17 mouse cellular contexts compared by ENCODE assay signal in genomic region chr11:118321971-118322370, GRCm38 (mm10). TPM values are rescaled to one million over a fixed set of nuclear protein-coding genes. Genes with fewer than 3 reads are reported as not detected.
DNase-seq lines count a peak whose midpoint lies in the region; ATAC-seq and TF ChIP-seq lines count a peak whose summit lies in the region.
"Had no signal": no experiment of that assay in that cellular context is flagged by ENCODE, and none has a peak within 500 bp of the region (broad histone marks: within the 10 kb centered on the region; RNA-seq: fewer than 3 reads in every experiment).

No protein-coding gene starts in this region.

- H3K27me3 ChIP-seq in midbrain, embryonic 10.5 days (ENCODE audit: low read depth, poor library complexity, severe bottlenecking) = no peaks in the 10 kb centered on the region
- no peaks in the 10 kb centered on the region for H3K27me3 ChIP-seq in midbrain, embryonic 11.5 days (ENCODE audit: control insufficient read depth, insufficient read depth, low read length)
- no peaks in the 10 kb centered on the region for H3K27me3 ChIP-seq in limb, embryonic 11.5 days (ENCODE audit: control insufficient read depth, insufficient read depth, low read length)
- H3K27me3 ChIP-seq in neural tube, embryonic 15.5 days (replicated peaks) = no peaks in the 10 kb centered on the region
- H3K27me3 ChIP-seq: embryonic facial prominence, embryonic 12.5 days had no signal

- TF ChIP-seq CTCF in gastrocnemius, adult 2 months (IDR thresholded peaks at IDR 0.05) = no peak

- H3K4me1 ChIP-seq in midbrain, embryonic 10.5 days = peaks cover 33% of the 10 kb centered on the region
- H3K4me1 ChIP-seq in midbrain, embryonic 11.5 days (ENCODE audit: control insufficient read depth, insufficient read depth, low read length) = no peaks in the 10 kb centered on the region; the same call in 1 of the 2 replicates
- H3K4me1 ChIP-seq in limb, embryonic 11.5 days (ENCODE audit: control insufficient read depth, insufficient read depth, low read length) = peaks cover 29% of the 10 kb centered on the region
- peaks cover 44% of the 10 kb centered on the region for H3K4me1 ChIP-seq in neural tube, embryonic 15.5 days

- intact Hi-C loops in gastrocnemius, adult 2 months (cut with DNase I) = no loop called here

- H3K4me2 ChIP-seq in midbrain, embryonic 11.5 days = no peak overlapping the region
- no peak overlapping the region for H3K4me2 ChIP-seq in limb, embryonic 11.5 days (ENCODE audit: low read depth, severe bottlenecking)
- H3K4me2 ChIP-seq in neural tube, embryonic 15.5 days = no peak overlapping the region
- H3K4me2 ChIP-seq: embryonic facial prominence, embryonic 12.5 days had no signal

- peaks cover 30% of the 10 kb centered on the region for H3K36me3 ChIP-seq in midbrain, embryonic 10.5 days
- H3K36me3 ChIP-seq in midbrain, embryonic 11.5 days (ENCODE audit: control insufficient read depth, insufficient read depth, low read length) = no peaks in the 10 kb centered on the region
- H3K36me3 ChIP-seq in limb, embryonic 11.5 days (ENCODE audit: control insufficient read depth, insufficient read depth, low read length) = no peaks in the 10 kb centered on the region
- H3K36me3 ChIP-seq in neural tube, embryonic 15.5 days = peaks cover 19% of the 10 kb centered on the region

- DNase-seq in gastrocnemius, adult 2 months = peak; percentile 50
- DNase-seq in gastrocnemius, postnatal 25 days = no peak
- DNase-seq in midbrain, embryonic 10.5 days (ENCODE audit: low spot score) = no peak
- DNase-seq in midbrain, embryonic 11.5 days (ENCODE audit: low spot score, missing footprints) = no peak
- DNase-seq in limb, embryonic 11.5 days (ENCODE audit: low spot score) = no peak
- no peak for DNase-seq in cerebellum, adult 11 months
- no peak for DNase-seq in urinary bladder, postnatal 25 days (ENCODE audit: low spot score)
- DNase-seq: cerebellum, adult 11-12 months; lung, adult 2 months; thymus, postnatal 4 days had no signal

- no peak overlapping the region for H3K9ac ChIP-seq in midbrain, embryonic 11.5 days (ENCODE audit: low read length)
- H3K9ac ChIP-seq in limb, embryonic 11.5 days (ENCODE audit: low read length) = no peak overlapping the region
- H3K9ac ChIP-seq in neural tube, embryonic 15.5 days (replicated peaks) = no peak overlapping the region
- H3K9ac ChIP-seq: embryonic facial prominence, embryonic 12.5 days had no signal

- H3K9me3 ChIP-seq in midbrain, embryonic 10.5 days (replicated peaks) = no peaks in the 10 kb centered on the region
- H3K9me3 ChIP-seq in midbrain, embryonic 11.5 days (ENCODE audit: control insufficient read depth, low read length) = no peaks in the 10 kb centered on the region
- H3K9me3 ChIP-seq in limb, embryonic 11.5 days (ENCODE audit: control insufficient read depth, low read length) = no peaks in the 10 kb centered on the region
- H3K9me3 ChIP-seq in neural tube, embryonic 15.5 days (replicated peaks) = no peaks in the 10 kb centered on the region
- H3K9me3 ChIP-seq: embryonic facial prominence, embryonic 12.5 days; forebrain, embryonic 10.5 days had no signal

- 74% methylated on average over 4 of the region's 4 CpGs for WGBS in midbrain, embryonic 10.5 days
- 79% methylated on average over 4 of the region's 4 CpGs for WGBS in midbrain, embryonic 11.5 days
- 67% methylated on average over 4 of the region's 4 CpGs for WGBS in limb, embryonic 11.5 days
- 70% methylated on average over 4 of the region's 4 CpGs for WGBS in neural tube, embryonic 15.5 days

- no peak overlapping the region for H3K4me3 ChIP-seq in gastrocnemius, adult 2 months
- no peak overlapping the region for H3K4me3 ChIP-seq in midbrain, embryonic 10.5 days
- H3K4me3 ChIP-seq in midbrain, embryonic 11.5 days (ENCODE audit: low read depth, low read length) = no peak overlapping the region
- H3K4me3 ChIP-seq in limb, embryonic 11.5 days (ENCODE audit: low read depth, low read length) = no peak overlapping the region
- H3K4me3 ChIP-seq in neural tube, embryonic 15.5 days (replicated peaks) = no peak overlapping the region
- H3K4me3 ChIP-seq: embryonic facial prominence, embryonic 12.5 days; forebrain, embryonic 10.5 days had no signal

- H3K27ac ChIP-seq in gastrocnemius, adult 2 months = peak overlapping the region; percentile 67
- H3K27ac ChIP-seq in midbrain, embryonic 10.5 days (replicated peaks) = peak overlapping the region; percentile 13; the same call in 1 of the 2 replicates
- no peak overlapping the region for H3K27ac ChIP-seq in midbrain, embryonic 11.5 days (ENCODE audit: low read depth, low read length)
- H3K27ac ChIP-seq in limb, embryonic 11.5 days (replicated peaks; ENCODE audit: low read depth, low read length) = peak overlapping the region; percentile 21; the same call in 1 of the 2 replicates
- H3K27ac ChIP-seq in neural tube, embryonic 15.5 days (replicated peaks) = peak overlapping the region; percentile 60
- H3K27ac ChIP-seq: embryonic facial prominence, embryonic 12.5 days; forebrain, embryonic 10.5 days; stomach, postnatal 0 days had no signal

- ATAC-seq in midbrain, embryonic 11.5 days (ENCODE audit: low FRiP score) = no peak
- no peak for ATAC-seq in limb, embryonic 11.5 days (ENCODE audit: insufficient number of reproducible peaks, low FRiP score, low TSS enrichment, low read depth)
- ATAC-seq in neural tube, embryonic 15.5 days (ENCODE audit: low FRiP score) = no peak

RNA-seq across cellular contexts. Expression of gene Cep295nl, which starts 20.3 kb away (rescaled TPM):
- 1 to 10 TPM; 1.0 to 1.1 TPM for total RNA-seq in gastrocnemius, adult 2 months (2021)
- 1 to 10 TPM in 1 of 2 experiments, under 1 TPM in 1; 0.99 to 1.0 TPM for total RNA-seq in gastrocnemius, postnatal 25 days (2021)
- polyA plus RNA-seq in midbrain, embryonic 10.5 days (2016; fragmentation: Nextera tagmentation; extraction: Ambion mirVana) = 0.06 and 0.21 TPM in 2 replicates
- polyA plus RNA-seq in midbrain, embryonic 11.5 days (2014; fragmentation: Nextera tagmentation; extraction: Ambion mirVana) = 0.23 and 0.40 TPM in 2 replicates
- polyA plus RNA-seq in limb, embryonic 11.5 days (2014; fragmentation: Nextera tagmentation; extraction: Ambion mirVana) = 0.21 and 0.53 TPM in 2 replicates
- 0.18 and 0.37 TPM in 2 replicates for polyA plus RNA-seq in neural tube, embryonic 15.5 days (2015; fragmentation: Nextera tagmentation; extraction: Ambion mirVana)
- total RNA-seq: liver, adult 2 months had no signal
- polyA plus RNA-seq: large intestine, adult 2 months; liver, adult 2 months; spleen, adult 2 months had no signal

RNA-seq across cellular contexts. Expression of gene Usp36, which starts 31.9 kb away (rescaled TPM):
- 10 to 100 TPM; 15.7 to 17.4 TPM for total RNA-seq in gastrocnemius, adult 2 months (2021)
- 10 to 100 TPM; 11.9 to 12.8 TPM for total RNA-seq in gastrocnemius, postnatal 25 days (2021)
- polyA plus RNA-seq in midbrain, embryonic 10.5 days (2016; fragmentation: Nextera tagmentation; extraction: Ambion mirVana) = 20.4 and 23.6 TPM in 2 replicates
- polyA plus RNA-seq in midbrain, embryonic 11.5 days (2014; fragmentation: Nextera tagmentation; extraction: Ambion mirVana) = 8.7 and 9.0 TPM in 2 replicates
- polyA plus RNA-seq in limb, embryonic 11.5 days (2014; fragmentation: Nextera tagmentation; extraction: Ambion mirVana) = 13.6 and 15.3 TPM in 2 replicates
- 17.5 and 19.5 TPM in 2 replicates for polyA plus RNA-seq in neural tube, embryonic 15.5 days (2015; fragmentation: Nextera tagmentation; extraction: Ambion mirVana)

RNA-seq across cellular contexts. Expression of gene Timp2, which starts 33.6 kb away (rescaled TPM):
- total RNA-seq in gastrocnemius, adult 2 months (2021) = 100 to 1,000 TPM in 1 of 2 experiments, 10 to 100 TPM in 1; 70.1 to 115 TPM
- total RNA-seq in gastrocnemius, postnatal 25 days (2021) = 10 to 100 TPM; 77.3 to 96.4 TPM
- 29.0 and 32.1 TPM in 2 replicates for polyA plus RNA-seq in midbrain, embryonic 10.5 days (2016; fragmentation: Nextera tagmentation; extraction: Ambion mirVana)
- polyA plus RNA-seq in midbrain, embryonic 11.5 days (2014; fragmentation: Nextera tagmentation; extraction: Ambion mirVana) = 40.1 and 42.8 TPM in 2 replicates
- 64.4 and 68.4 TPM in 2 replicates for polyA plus RNA-seq in limb, embryonic 11.5 days (2014; fragmentation: Nextera tagmentation; extraction: Ambion mirVana)
- polyA plus RNA-seq in neural tube, embryonic 15.5 days (2015; fragmentation: Nextera tagmentation; extraction: Ambion mirVana) = 84.6 and 86.6 TPM in 2 replicates
